23 mouse cellular contexts compared by ENCODE assay signal in the genomic region with DNA sequence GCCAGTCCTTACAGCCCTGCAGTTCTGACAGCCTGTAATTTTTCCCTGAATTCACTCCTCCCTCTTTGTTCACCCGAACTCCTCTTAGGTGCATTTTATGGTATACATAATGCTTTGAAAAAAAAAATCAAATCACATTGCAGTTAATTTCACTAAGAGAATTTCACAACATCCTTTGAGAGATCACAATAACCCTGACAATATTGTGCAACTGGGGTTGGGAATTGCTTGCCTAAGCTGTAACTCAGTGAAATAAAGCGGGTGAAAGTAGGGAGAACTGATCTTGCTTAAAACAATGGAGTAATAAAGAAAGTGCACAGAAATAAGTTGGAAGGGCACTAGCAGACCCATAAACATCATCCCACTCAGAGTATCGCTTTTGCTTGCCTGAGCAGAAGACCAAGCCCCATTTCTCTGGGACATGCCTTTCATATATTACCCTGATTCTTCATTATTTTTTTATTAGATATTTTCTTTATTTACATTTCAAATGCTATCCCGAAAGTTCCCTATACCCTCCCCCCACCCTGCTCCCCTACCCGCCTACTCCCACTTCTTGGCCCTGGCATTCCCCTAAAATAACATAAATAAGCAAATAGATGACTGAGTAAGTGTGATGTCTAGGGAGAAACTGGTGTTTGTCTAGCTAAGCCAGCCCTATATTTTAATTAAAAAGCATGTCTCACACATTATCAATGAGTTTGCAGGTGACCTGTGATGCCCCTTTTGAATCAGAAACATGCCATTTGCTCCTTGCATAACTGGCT.
DNase-seq lines count a peak whose midpoint lies in the region; ATAC-seq and TF ChIP-seq lines count a peak whose summit lies in the region.
"Had no signal": no experiment of that assay in that cellular context is flagged by ENCODE, and none has a peak within 500 bp of the region (broad histone marks: within the 10 kb centered on the region; RNA-seq: fewer than 3 reads in every experiment).

No protein-coding gene starts in this region.

- H3K79me2 ChIP-seq in heart, adult 2 months (replicated peaks; ENCODE audit: control insufficient read depth, insufficient read depth, low read length): no peaks in the 10 kb centered on the region

- H3K36me3 ChIP-seq in embryonic facial prominence, embryonic 15.5 days: no peaks in the 10 kb centered on the region
- no peaks in the 10 kb centered on the region for H3K36me3 ChIP-seq in embryonic facial prominence, embryonic 10.5 days (replicated peaks)
- no peaks in the 10 kb centered on the region for H3K36me3 ChIP-seq in lung, embryonic 14.5 days (ENCODE audit: insufficient read depth)
- H3K36me3 ChIP-seq in heart, adult 2 months (ENCODE audit: control insufficient read depth, insufficient read depth, low read length): no peaks in the 10 kb centered on the region
- H3K36me3 ChIP-seq: G1E; hindbrain, embryonic 15.5 days; midbrain, embryonic 13.5 days had no signal

- peak overlapping the region; percentile 19; the same call in 1 of the 2 replicates for H3K4me2 ChIP-seq in embryonic facial prominence, embryonic 15.5 days (replicated peaks)
- H3K4me2 ChIP-seq in lung, embryonic 14.5 days: peak overlapping the region; percentile 36; the same call in 1 of the 2 replicates
- H3K4me2 ChIP-seq: heart, embryonic 11.5 days; hindbrain, embryonic 15.5 days; midbrain, embryonic 13.5 days had no signal

- DNase-seq in embryonic facial prominence, embryonic 10.5 days (ENCODE audit: low spot score): no peak
- DNase-seq in lung, embryonic 14.5 days: peak; percentile 80
- DNase-seq in lung, postnatal 10 days: no peak
- peak; percentile 75 for DNase-seq in adipocyte (ENCODE audit: low spot score)
- DNase-seq in gonadal fat pad, adult 2 months (ENCODE audit: low read depth): peak; percentile 77
- no peak for DNase-seq in heart, adult 2 months
- DNase-seq in heart, adult 18-20 months: no peak
- DNase-seq: cerebellum, adult 9-10 months; gastrocnemius, postnatal 36 days; kidney, adult 9 months; layer of hippocampus, adult 9-11 months; liver; right cerebral cortex, postnatal 14 days; thymus, adult 2 months had no signal

- H3K4me3 ChIP-seq in embryonic facial prominence, embryonic 15.5 days (replicated peaks): no peak overlapping the region
- no peak overlapping the region for H3K4me3 ChIP-seq in embryonic facial prominence, embryonic 10.5 days
- H3K4me3 ChIP-seq in lung, embryonic 14.5 days (ENCODE audit: low read depth, low read length): no peak overlapping the region
- H3K4me3 ChIP-seq in heart, adult 2 months: no peak overlapping the region
- H3K4me3 ChIP-seq: hindbrain, embryonic 15.5 days; megakaryocyte, embryonic 14.5 days; midbrain, embryonic 13.5 days had no signal

- no peaks in the 10 kb centered on the region for H3K4me1 ChIP-seq in embryonic facial prominence, embryonic 15.5 days
- H3K4me1 ChIP-seq in embryonic facial prominence, embryonic 10.5 days: no peaks in the 10 kb centered on the region
- peaks cover 5% of the 10 kb centered on the region for H3K4me1 ChIP-seq in lung, embryonic 14.5 days (ENCODE audit: insufficient read depth)
- H3K4me1 ChIP-seq in heart, adult 2 months (ENCODE audit: control insufficient read depth, insufficient read depth, low read length): no peaks in the 10 kb centered on the region
- H3K4me1 ChIP-seq: hindbrain, embryonic 15.5 days; megakaryocyte, embryonic 14.5 days; midbrain, embryonic 13.5 days had no signal

- H3K9ac ChIP-seq in embryonic facial prominence, embryonic 15.5 days: no peak overlapping the region
- no peak overlapping the region for H3K9ac ChIP-seq in lung, embryonic 14.5 days
- H3K9ac ChIP-seq in heart, adult 2 months (ENCODE audit: low read depth, low read length): no peak overlapping the region
- H3K9ac ChIP-seq: hindbrain, embryonic 15.5 days; midbrain, embryonic 13.5 days had no signal

- WGBS in embryonic facial prominence, embryonic 15.5 days: 66% methylated on average over 5 of the region's 5 CpGs
- 79% methylated on average over 5 of the region's 5 CpGs for WGBS in embryonic facial prominence, embryonic 10.5 days
- WGBS in lung, embryonic 14.5 days: 31% methylated on average over 5 of the region's 5 CpGs
- 78% methylated on average over 5 of the region's 5 CpGs for WGBS in heart, adult 2 months

- intact Hi-C loops in heart, adult 2 months (cut with DNase I): no loop called here

- ATAC-seq in embryonic facial prominence, embryonic 15.5 days (ENCODE audit: insufficient number of reproducible peaks, low FRiP score, low TSS enrichment, low read depth): no peak
- ATAC-seq in lung, embryonic 14.5 days (ENCODE audit: insufficient read depth): peak; percentile 80
- ATAC-seq: intestine, embryonic 16.5 days; midbrain, embryonic 13.5 days had no signal

- no peaks in the 10 kb centered on the region for H3K9me3 ChIP-seq in embryonic facial prominence, embryonic 15.5 days (replicated peaks)
- 0 out of 2 replicates have a peak, but pooled peaks cover 3% of the 10 kb centered on the region for H3K9me3 ChIP-seq in embryonic facial prominence, embryonic 10.5 days
- no peaks in the 10 kb centered on the region for H3K9me3 ChIP-seq in lung, embryonic 14.5 days (ENCODE audit: low read depth, low read length)
- H3K9me3 ChIP-seq: hindbrain, embryonic 15.5 days; midbrain, embryonic 13.5 days had no signal

- no peak for TF ChIP-seq EP300 in heart, adult 2 months (IDR thresholded peaks at IDR 0.05; ENCODE audit: insufficient read depth, low read depth, low read length)

- TF ChIP-seq CTCF in lung, embryonic 14.5 days (IDR thresholded peaks at IDR 0.05; ENCODE audit: low read depth): no peak
- TF ChIP-seq CTCF in heart, adult 2 months (IDR thresholded peaks at IDR 0.05): no peak

- no peak overlapping the region for H3K27ac ChIP-seq in embryonic facial prominence, embryonic 15.5 days (replicated peaks)
- H3K27ac ChIP-seq in embryonic facial prominence, embryonic 10.5 days (replicated peaks): no peak overlapping the region
- H3K27ac ChIP-seq in lung, embryonic 14.5 days (ENCODE audit: low read depth): peak overlapping the region; percentile 85
- H3K27ac ChIP-seq in heart, adult 2 months: no peak overlapping the region
- H3K27ac ChIP-seq: hindbrain, embryonic 15.5 days; midbrain, embryonic 13.5 days; stomach, postnatal 0 days had no signal

- no peak for TF ChIP-seq POLR2A in heart, adult 2 months (IDR thresholded peaks at IDR 0.05; ENCODE audit: insufficient read depth, low read depth, low read length)

- H3K27me3 ChIP-seq in embryonic facial prominence, embryonic 15.5 days: no peaks in the 10 kb centered on the region
- H3K27me3 ChIP-seq in embryonic facial prominence, embryonic 10.5 days (replicated peaks; ENCODE audit: low read depth, poor library complexity, severe bottlenecking): no peaks in the 10 kb centered on the region
- no peaks in the 10 kb centered on the region for H3K27me3 ChIP-seq in lung, embryonic 14.5 days (ENCODE audit: insufficient read depth, low read length)
- no peaks in the 10 kb centered on the region for H3K27me3 ChIP-seq in heart, adult 2 months (ENCODE audit: control insufficient read depth, insufficient read depth, low read length)
- H3K27me3 ChIP-seq: CH12.LX; hindbrain, embryonic 15.5 days; megakaryocyte, embryonic 14.5 days; midbrain, embryonic 13.5 days had no signal

Comparison
In these comparisons a context has a peak if more than half of its experiments do, and no peak if none do; other contexts are left out.
1. DNase-seq: peak in lung, embryonic 14.5 days (single experiment), adipocyte (single experiment) and gonadal fat pad, adult 2 months (single experiment); none in embryonic facial prominence, embryonic 10.5 days (single experiment), lung, postnatal 10 days (single experiment), heart, adult 2 months (0 of 2) and heart, adult 18-20 months (0 of 2).